ENCODE assay signal across 11 mouse cellular contexts in genomic region chr11:97451625-97452024, GRCm38 (mm10). TPM values are rescaled to one million over a fixed set of nuclear protein-coding genes. Genes with fewer than 3 reads are reported as not detected.
DNase-seq lines count a peak whose midpoint lies in the region; ATAC-seq and TF ChIP-seq lines count a peak whose summit lies in the region.
"Had no signal": no experiment of that assay in that cellular context is flagged by ENCODE, and none has a peak within 500 bp of the region (broad histone marks: within the 10 kb centered on the region; RNA-seq: fewer than 3 reads in every experiment).

No protein-coding gene starts in this region.

- peaks cover 13% of the 10 kb centered on the region for H3K4me1 ChIP-seq in forebrain, postnatal 0 days (ENCODE audit: insufficient read depth)
- H3K4me1 ChIP-seq in limb, embryonic 12.5 days (replicated peaks), result peaks cover 25% of the 10 kb centered on the region

- no peak overlapping the region for H3K9ac ChIP-seq in forebrain, postnatal 0 days
- peak overlapping the region; percentile 57; the same call in 1 of the 2 replicates for H3K9ac ChIP-seq in limb, embryonic 12.5 days (replicated peaks)

- TF ChIP-seq CTCF in forebrain, postnatal 0 days (IDR thresholded peaks at IDR 0.05; ENCODE audit: low read depth), result no peak

- peaks cover 46% of the 10 kb centered on the region for H3K36me3 ChIP-seq in forebrain, postnatal 0 days (ENCODE audit: insufficient read depth)
- H3K36me3 ChIP-seq in limb, embryonic 12.5 days, result peaks cover 73% of the 10 kb centered on the region

- H3K27ac ChIP-seq in forebrain, postnatal 0 days (ENCODE audit: low read depth, low read length), result no peak overlapping the region
- peak overlapping the region; percentile 77; the same call in 1 of the 2 replicates for H3K27ac ChIP-seq in limb, embryonic 12.5 days
- H3K27ac ChIP-seq: macrophage had no signal

- peak overlapping the region; percentile 90 for H3K4me2 ChIP-seq in forebrain, postnatal 0 days (ENCODE audit: low read depth)
- H3K4me2 ChIP-seq in limb, embryonic 12.5 days, result 0 out of 2 replicates have a peak overlapping the region, but pooled peaks have one; percentile 73

- no peaks in the 10 kb centered on the region for H3K9me3 ChIP-seq in forebrain, postnatal 0 days (ENCODE audit: low read length)
- H3K9me3 ChIP-seq in limb, embryonic 12.5 days, result no peaks in the 10 kb centered on the region

- no peak for ATAC-seq in forebrain, postnatal 0 days
- no peak for ATAC-seq in limb, embryonic 12.5 days (ENCODE audit: insufficient number of reproducible peaks, insufficient read depth, low FRiP score, low TSS enrichment, low read depth)

- peak; percentile 62 for DNase-seq in brain, adult 2 months (ENCODE audit: low read depth, low spot score)
- DNase-seq in cerebellum, adult 9-10 months, result peak; percentile 82
- DNase-seq in forebrain, postnatal 0 days, result no peak
- DNase-seq in urinary bladder, adult 2 months (ENCODE audit: low spot score), result no peak
- no peak for DNase-seq in lung, adult 18-20 months
- DNase-seq in left cerebral cortex, adult 9 months (ENCODE audit: low spot score in 2 of 2), result no peak
- DNase-seq in ovary, postnatal 14 days (ENCODE audit: low spot score), result no peak
- DNase-seq: kidney, adult 8-10 months; thymus, postnatal 25 days had no signal

- WGBS in forebrain, postnatal 0 days, result 92% methylated on average over 15 of the region's 15 CpGs
- 95% methylated on average over 15 of the region's 15 CpGs for WGBS in limb, embryonic 12.5 days

- H3K27me3 ChIP-seq in forebrain, postnatal 0 days (ENCODE audit: insufficient read depth, low read length), result no peaks in the 10 kb centered on the region
- H3K27me3 ChIP-seq in limb, embryonic 12.5 days, result no peaks in the 10 kb centered on the region

- H3K4me3 ChIP-seq in forebrain, postnatal 0 days (ENCODE audit: low read depth, low read length), result no peak overlapping the region
- no peak overlapping the region for H3K4me3 ChIP-seq in limb, embryonic 12.5 days (replicated peaks)

RNA-seq across cellular contexts. Expression of gene Arhgap23, which starts 36.3 kb away (rescaled TPM):
- total RNA-seq in forebrain, postnatal 0 days (2014; rRNA removed), result 52.7 and 52.9 TPM in 2 replicates
- 7.0 and 10.2 TPM in 2 replicates for polyA plus RNA-seq in forebrain, postnatal 0 days (2015; fragmentation: Nextera tagmentation; extraction: Ambion mirVana)
- 7.3 and 7.4 TPM in 2 replicates for polyA plus RNA-seq in limb, embryonic 12.5 days (2016; fragmentation: Nextera tagmentation; extraction: Ambion mirVana)
- polyA plus RNA-seq in urinary bladder, adult 2 months (2012; rRNA removed), result 26.0 and 33.0 TPM in 2 replicates

RNA-seq across cellular contexts. Expression of gene 4933428G20Rik, which starts 48.5 kb away (rescaled TPM):
- total RNA-seq in forebrain, postnatal 0 days (2014; rRNA removed), result 0.38 TPM in 1 of 2 replicates, not detected in the other
- polyA plus RNA-seq in forebrain, postnatal 0 days (2015; fragmentation: Nextera tagmentation; extraction: Ambion mirVana), result 0.25 TPM in 1 of 2 replicates, not detected in the other
- 0.36 and 1.4 TPM in 2 replicates for polyA plus RNA-seq in limb, embryonic 12.5 days (2016; fragmentation: Nextera tagmentation; extraction: Ambion mirVana)
- polyA plus RNA-seq in urinary bladder, adult 2 months (2012; rRNA removed), result not detected in 2 replicates
- polyA plus RNA-seq: macrophage had no signal

Comparison
In these comparisons a context has a peak if more than half of its experiments do, and no peak if none do; other contexts are left out.
1. DNase-seq: peak in brain, adult 2 months (single experiment) and cerebellum, adult 9-10 months (single experiment); none in forebrain, postnatal 0 days (single experiment), urinary bladder, adult 2 months (single experiment), lung, adult 18-20 months (0 of 2), left cerebral cortex, adult 9 months (0 of 2) and ovary, postnatal 14 days (single experiment).